Mouse (Mus musculus) kidney, postnatal 4 days (tissue): ENCODE results near the gene Tbccd1.

Source experiments
- DNase-seq, 2 experiments: peaks; one replicate each; pipeline ENCODE4 v3.0.0; 2021; ENCODE audit warnings: mixed read lengths in 2 of 2

Gene Tbccd1

GRCm38 (mm10) chr16:22857431-22858113 is at the start of gene Tbccd1, which contains the start of gene Dnajb11:
Tbccd1 (minus strand) TSS chr16:22857669.
Dnajb11 (plus strand) TSS chr16:22857845.
- peak; percentile 99 for DNase-seq

GRCm38 (mm10) chr16:22901326-22901725 is 43.9 kb upstream of the Tbccd1 start:
- DNase-seq = no peak

GRCm38 (mm10) chr16:22899866-22900570 is 42.5 kb upstream of the Tbccd1 start:
- DNase-seq = no peak

GRCm38 (mm10) chr16:22899346-22899745 is 41.9 kb upstream of the Tbccd1 start:
- no peak for DNase-seq

- DNase-seq = no peak
Observed at GRCm38 (mm10) chr16:22896618-22897017, 39.1 kb upstream of the Tbccd1 start.

- DNase-seq = no peak
Observed at GRCm38 (mm10) chr16:22894095-22894494, 36.6 kb upstream of the Tbccd1 start.

- DNase-seq = no peak
Observed at GRCm38 (mm10) chr16:22891733-22892154, 34.3 kb upstream of the Tbccd1 start.

- DNase-seq = no peak
Observed at GRCm38 (mm10) chr16:22890683-22891510, 33.4 kb upstream of the Tbccd1 start, which contains the start of gene Ahsg. Ahsg (plus strand) TSS chr16:22891277.

- no peak for DNase-seq
Observed at GRCm38 (mm10) chr16:22889716-22890115, 32.2 kb upstream of the Tbccd1 start.

GRCm38 (mm10) chr16:22888835-22889234 is 31.4 kb upstream of the Tbccd1 start:
- DNase-seq = no peak

- no peak for DNase-seq
Observed at GRCm38 (mm10) chr16:22886726-22887125, 29.3 kb upstream of the Tbccd1 start.

- no peak for DNase-seq
Observed at GRCm38 (mm10) chr16:22885356-22885755, 27.9 kb upstream of the Tbccd1 start.

- no peak for DNase-seq
Observed at GRCm38 (mm10) chr16:22883441-22883840, 26.0 kb upstream of the Tbccd1 start.

- DNase-seq = no peak
Observed at GRCm38 (mm10) chr16:22881487-22881886, 24.0 kb upstream of the Tbccd1 start.

- no peak for DNase-seq
Observed at GRCm38 (mm10) chr16:22880900-22881299, 23.4 kb upstream of the Tbccd1 start.

- DNase-seq = no peak
Observed at GRCm38 (mm10) chr16:22879945-22880595, 22.6 kb upstream of the Tbccd1 start.

- no peak for DNase-seq
Observed at GRCm38 (mm10) chr16:22878716-22879115, 21.2 kb upstream of the Tbccd1 start.

GRCm38 (mm10) chr16:22877660-22878390 is 20.4 kb upstream of the Tbccd1 start:
- DNase-seq = no peak

- DNase-seq = peak; percentile 47 to 52
Observed at GRCm38 (mm10) chr16:22876218-22877043, 19.0 kb upstream of the Tbccd1 start.

- no peak for DNase-seq
Observed at GRCm38 (mm10) chr16:22873369-22873768, 15.9 kb upstream of the Tbccd1 start.

- DNase-seq = no peak
Observed at GRCm38 (mm10) chr16:22872397-22872796, 14.9 kb upstream of the Tbccd1 start.
